Mouse (Mus musculus): ENCODE measurements around the gene Sh3bgr. TPM values are rescaled to one million over a fixed set of nuclear protein-coding genes. Genes with fewer than 3 reads are reported as not detected.

Sh3bgr gene
- total and polyA plus RNA-seq, 3 experiments = 0.38 to 0.70 TPM; not detected in 1

- Histone ChIP-seq H3K4me1 (ENCODE audit: control insufficient read depth in 1 of 2, insufficient read depth in 2 of 2) (no peaks in the 10 kb centered on the region), H3K27me3 (replicated peaks) (no peaks in the 10 kb centered on the region), H3K4me2 (ENCODE audit: insufficient read depth, low read depth, poor library complexity, severe bottlenecking) (no peak overlapping the region), H3K4me3 (replicated peaks in 1 of 3; ENCODE audit: low read depth in 2 of 3, low read length in 2 of 3, poor library complexity in 1 of 3) (no peak overlapping the region), H3K79me2 (replicated peaks; ENCODE audit: control insufficient read depth, extremely low read depth, insufficient read depth, poor library complexity, severe bottlenecking) (no peaks in the 10 kb centered on the region), H3K9ac (ENCODE audit: insufficient read depth, low read depth) (no peak overlapping the region), H3K27ac (ENCODE audit: insufficient read depth, low read depth) (no peak overlapping the region), H3K9me3 (replicated peaks; ENCODE audit: low read length) (peaks cover 7% of the 10 kb centered on the region), H3K36me3 (replicated peaks in 1 of 2; ENCODE audit: control insufficient read depth in 1 of 2, insufficient read depth in 1 of 2, low read length in 1 of 2) (no peaks in the 10 kb centered on the region)
- TF ChIP-seq NELFE (IDR thresholded peaks at IDR 0.05; ENCODE audit: low read depth, low read length) = no peak
- no peak for TF ChIP-seq JUND (conservative IDR thresholded peaks at IDR 0.05; ENCODE audit: low read depth, low read length)
- no peak for TF ChIP-seq CTCF (conservative IDR thresholded peaks at IDR 0.05 in 1 of 2, IDR thresholded peaks at IDR 0.05 in 1 of 2; ENCODE audit: low read depth in 2 of 2, low read length in 2 of 2)
- no peak for TF ChIP-seq HCFC1 (IDR thresholded peaks at IDR 0.05; ENCODE audit: low read depth, low read length)
- TF ChIP-seq ELF1 (IDR thresholded peaks at IDR 0.05; ENCODE audit: low read depth, low read length) = no peak
- no peak for TF ChIP-seq MAZ (IDR thresholded peaks at IDR 0.05; ENCODE audit: low read depth, low read length)
- no peak for TF ChIP-seq MYC (IDR thresholded peaks at IDR 0.05; ENCODE audit: low read depth, low read length)
- no peak for TF ChIP-seq MEF2A (IDR thresholded peaks at IDR 0.05; ENCODE audit: borderline replicate concordance, low read depth, low read length)
- no peak for TF ChIP-seq POLR2A (IDR thresholded peaks at IDR 0.05; ENCODE audit: low read depth, low read length)
- TF ChIP-seq ZKSCAN1 (IDR thresholded peaks at IDR 0.05; ENCODE audit: borderline replicate concordance, low read depth, low read length) = no peak
- no peak for TF ChIP-seq RCOR1 (conservative IDR thresholded peaks at IDR 0.05; ENCODE audit: low read depth, low read length)
- no peak for TF ChIP-seq MAFK (IDR thresholded peaks at IDR 0.05; ENCODE audit: insufficient replicate concordance, low read length)
- no peak for TF ChIP-seq ZC3H11A (IDR thresholded peaks at IDR 0.05; ENCODE audit: low read depth, low read length)
- TF ChIP-seq IRF4 (IDR thresholded peaks at IDR 0.05; ENCODE audit: low read depth, low read length) = no peak
- in situ Hi-C loops (cut with MboI; ENCODE audit: low pct_ligation_motif_present, low pct_unique_long_range_greater_than_20kb, low sequenced_read_pairs) = no loop called here
- dilution Hi-C loops (cut with MboI; ENCODE audit: extremely low pct_ligation_motif_present, extremely low pct_unique_long_range_greater_than_20kb, low sequenced_read_pairs) = no loop called here
- no peak for DNase-seq (ENCODE audit: extremely low read depth)
Measured at GRCm38 (mm10) chr16:96221491-96221890, 21.2 kb downstream of the Sh3bgr start.

GRCm38 (mm10) chr16:96221959-96222358 lies 21.7 kb downstream of the Sh3bgr start:
- Histone ChIP-seq H3K27ac (ENCODE audit: insufficient read depth, low read depth) (no peak overlapping the region), H3K9me3 (replicated peaks; ENCODE audit: low read length) (peaks cover 7% of the 10 kb centered on the region), H3K4me3 (replicated peaks in 1 of 3; ENCODE audit: low read depth in 2 of 3, low read length in 2 of 3, poor library complexity in 1 of 3) (no peak overlapping the region), H3K36me3 (replicated peaks in 1 of 2; ENCODE audit: control insufficient read depth in 1 of 2, insufficient read depth in 1 of 2, low read length in 1 of 2) (no peaks in the 10 kb centered on the region), H3K4me2 (ENCODE audit: insufficient read depth, low read depth, poor library complexity, severe bottlenecking) (no peak overlapping the region), H3K9ac (ENCODE audit: insufficient read depth, low read depth) (no peak overlapping the region), H3K27me3 (replicated peaks) (no peaks in the 10 kb centered on the region), H3K4me1 (ENCODE audit: control insufficient read depth in 1 of 2, insufficient read depth in 2 of 2) (no peaks in the 10 kb centered on the region), H3K79me2 (replicated peaks; ENCODE audit: control insufficient read depth, extremely low read depth, insufficient read depth, poor library complexity, severe bottlenecking) (no peaks in the 10 kb centered on the region)
- TF ChIP-seq IRF4 (IDR thresholded peaks at IDR 0.05; ENCODE audit: low read depth, low read length) (no peak), UBTF (IDR thresholded peaks at IDR 0.05; ENCODE audit: low read depth, low read length) (no peak), TBP (conservative IDR thresholded peaks at IDR 0.05; ENCODE audit: low read depth, low read length) (no peak), GABPA (IDR thresholded peaks at IDR 0.05; ENCODE audit: insufficient replicate concordance, low read depth, low read length) (no peak), TCF12 (IDR thresholded peaks at IDR 0.05; ENCODE audit: low read depth, low read length) (no peak), NRF1 (IDR thresholded peaks at IDR 0.05; ENCODE audit: low read depth, low read length) (no peak), HCFC1 (IDR thresholded peaks at IDR 0.05; ENCODE audit: low read depth, low read length) (no peak), USF1 (IDR thresholded peaks at IDR 0.05; ENCODE audit: low read depth, low read length) (no peak), POLR2A (IDR thresholded peaks at IDR 0.05; ENCODE audit: low read depth, low read length) (no peak), RAD21 (IDR thresholded peaks at IDR 0.05; ENCODE audit: low read depth, low read length) (no peak), JUND (conservative IDR thresholded peaks at IDR 0.05; ENCODE audit: low read depth, low read length) (no peak), CHD2 (IDR thresholded peaks at IDR 0.05; ENCODE audit: low read length) (no peak)
- dilution Hi-C loops (cut with MboI; ENCODE audit: extremely low pct_ligation_motif_present, extremely low pct_unique_long_range_greater_than_20kb, low sequenced_read_pairs) = no loop called here
- in situ Hi-C loops (cut with MboI; ENCODE audit: low pct_ligation_motif_present, low pct_unique_long_range_greater_than_20kb, low sequenced_read_pairs) = no loop called here
- DNase-seq (ENCODE audit: extremely low read depth) = no peak

Data from CH12.LX (cell line).